Mouse (Mus musculus) forebrain, postnatal 0 days (tissue): ENCODE results near the gene Rassf3. TPM values are rescaled to one million over a fixed set of nuclear protein-coding genes. Genes with fewer than 3 reads are reported as not detected.

Experiments
- ATAC-seq: fragments of 200-750 bp; cut with Nextera tagmentation; 2 replicates; pipeline ENCODE4 v1.8.0; 2017; ENCODE audit warnings: mild to moderate bottlenecking, moderate library complexity
- DNase-seq: peaks from one replicate; pipeline ENCODE4 v3.0.0-alpha.2; 2015
- H3K27ac ChIP-seq: fragments of 300-500 bp; sonication (generic); 2 replicates; pipeline ENCODE4 v1.5.1; 2014; ENCODE audit warnings: low read depth, mild to moderate bottlenecking, antibody characterized with exemption, low read length, moderate library complexity, mixed read lengths
- H3K27me3 ChIP-seq: fragments of 300-500 bp; sonication (generic); 2 replicates; pipeline ENCODE4 v1.6.1; 2014; ENCODE audit warnings: mild to moderate bottlenecking, low read length, mixed read lengths; ENCODE audit not compliant: insufficient read depth
- H3K36me3 ChIP-seq: fragments of 300-500 bp; sonication (generic); 2 replicates; pipeline ENCODE4 v1.6.1; 2014; ENCODE audit warnings: mild to moderate bottlenecking, moderate library complexity; ENCODE audit not compliant: insufficient read depth
- H3K4me1 ChIP-seq: fragments of 300-500 bp; sonication (generic); 2 replicates; pipeline ENCODE4 v1.6.1; 2014; ENCODE audit warnings: antibody characterized with exemption; ENCODE audit not compliant: insufficient read depth
- H3K4me2 ChIP-seq: fragments of 300-500 bp; sonication (generic); 2 replicates; pipeline ENCODE4 v1.6.1; 2014; ENCODE audit warnings: low read depth, mild to moderate bottlenecking, moderate library complexity
- H3K4me3 ChIP-seq: fragments of 300-500 bp; sonication (generic); 2 replicates; pipeline ENCODE4 v1.5.1; 2014; ENCODE audit warnings: low read depth, low read length, mixed read lengths
- H3K9ac ChIP-seq: fragments of 300-500 bp; sonication (generic); 2 replicates; pipeline ENCODE4 v1.6.1; 2014; ENCODE audit warnings: mild to moderate bottlenecking
- H3K9me3 ChIP-seq: fragments of 300-500 bp; sonication (generic); 2 replicates; pipeline ENCODE4 v1.6.1; 2016; ENCODE audit warnings: low read length
- CTCF ChIP-seq: sonication (generic); IDR thresholded peaks from 2 replicates; pipeline ENCODE4 v1.5.1; 2016; ENCODE audit warnings: antibody characterized with exemption, control low read depth, low read depth
- WGBS: fragments of 180-500 bp; shearing (Covaris S2); extraction: QIAGEN DNeasy Blood & Tissue Kit; methylation state at CpG from one replicate; pipeline ENCODE4 v1.1.7; 2014; 5-methylcytosine and 5-hydroxymethylcytosine counted together
- polyA plus RNA-seq: library from polyadenylated mRNA; unstranded; fragments of >200 nt; fragmentation: Nextera tagmentation; extraction: Ambion mirVana; gene quantifications from 2 replicates; pipeline ENCODE4 v1.2.1, GENCODE M21; 2015
- total RNA-seq: library from RNA; depleted of rRNA; stranded (reverse); fragments of >200 nt; gene quantifications from 2 replicates; pipeline ENCODE4 v1.2.3, GENCODE M21; 2014

The Rassf3 gene
- total and polyA plus RNA-seq, 2 experiments from 2014 or later = 3.2 to 5.0 TPM

DNA sequence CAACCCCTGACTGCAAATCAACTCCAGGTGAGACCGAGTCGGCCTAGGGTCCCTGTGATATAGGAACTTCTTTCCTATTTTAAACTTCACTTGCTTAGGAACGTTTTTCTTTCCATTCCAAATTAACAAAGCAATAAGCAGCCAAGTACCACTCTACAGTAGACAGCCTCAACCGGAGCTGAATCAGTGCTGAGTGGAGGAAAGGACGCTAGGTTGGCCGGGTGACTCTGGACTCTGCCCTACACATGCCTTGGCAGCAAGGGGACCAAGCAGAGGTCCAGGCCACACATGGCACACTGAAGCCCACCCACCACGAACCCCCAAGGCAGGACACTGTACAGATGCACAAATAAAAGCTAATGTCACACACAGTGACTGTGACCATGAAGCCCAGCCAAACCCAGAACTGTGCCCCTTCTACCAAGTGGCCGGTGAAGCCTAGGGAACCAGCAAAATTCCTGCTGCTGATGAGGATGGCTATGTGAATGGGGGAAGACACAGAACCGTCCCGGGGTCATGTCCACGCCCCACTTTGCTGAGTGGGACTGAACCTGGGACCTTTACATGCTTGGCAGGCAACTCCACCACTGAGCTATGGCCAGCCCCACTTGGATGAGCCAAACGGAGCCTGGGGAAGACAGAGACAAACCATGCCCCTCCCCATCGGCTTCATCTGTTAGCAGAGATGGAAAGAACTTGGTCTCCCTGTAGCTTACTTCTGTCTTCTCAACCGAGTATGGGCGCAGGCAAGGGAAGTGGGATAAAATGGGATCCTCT lies 45.2 kb downstream of the Rassf3 start:
- Histone ChIP-seq H3K4me3 (no peak overlapping the region), H3K27me3 (no peaks in the 10 kb centered on the region), H3K4me2 (no peak overlapping the region), H3K9ac (no peak overlapping the region), H3K27ac (no peak overlapping the region), H3K9me3 (no peaks in the 10 kb centered on the region), H3K36me3 (no peaks in the 10 kb centered on the region), H3K4me1 (peaks cover 4% of the 10 kb centered on the region; the same call in 1 of the 2 replicates)
- TF ChIP-seq CTCF = no peak
- ATAC-seq = no peak
- 75% methylated on average over 15 of the region's 15 CpGs for WGBS
- no peak for DNase-seq

DNA sequence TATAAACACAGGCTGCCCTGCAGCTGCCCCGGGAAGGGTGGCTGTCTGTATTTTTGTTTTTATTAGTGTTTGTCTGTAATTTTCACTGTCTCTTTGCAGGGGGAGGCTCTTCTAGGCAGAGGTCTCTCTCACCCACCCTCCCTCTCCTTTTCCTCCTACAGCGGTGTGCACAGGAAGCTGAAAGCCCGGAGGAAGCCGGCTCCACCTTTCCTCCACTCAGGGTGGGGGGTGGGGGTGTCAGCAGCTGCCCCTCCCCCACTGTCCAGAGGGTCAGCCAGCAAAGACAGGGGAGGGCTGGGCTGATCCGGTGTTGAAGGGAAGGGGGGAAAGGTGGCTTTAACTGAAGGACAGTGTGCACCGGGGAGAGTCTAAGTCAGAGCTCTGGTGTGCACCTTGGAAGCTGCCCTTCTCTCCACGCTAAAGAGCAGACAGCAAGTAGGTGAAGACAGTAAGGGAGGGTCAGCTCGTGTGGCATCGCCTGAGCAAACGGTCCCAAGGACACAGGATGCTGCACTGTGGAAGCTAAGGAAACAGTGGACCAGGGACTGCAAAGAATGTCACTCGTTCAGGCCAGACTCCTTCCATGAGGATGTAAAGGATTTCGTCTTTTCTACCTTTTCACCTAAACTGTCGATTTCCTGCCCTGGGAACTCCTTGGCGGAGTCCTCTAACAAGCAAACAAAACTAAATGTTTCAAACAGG lies 46.0 kb downstream of the Rassf3 start:
- no peaks in the 10 kb centered on the region for H3K36me3 ChIP-seq
- no peak overlapping the region for H3K4me2 ChIP-seq
- H3K27me3 ChIP-seq = no peaks in the 10 kb centered on the region
- H3K27ac ChIP-seq = no peak overlapping the region
- DNase-seq (no peak), ATAC-seq (no peak)
- 33% methylated on average over 14 of the region's 14 CpGs for WGBS
- TF ChIP-seq CTCF = no peak
- H3K9ac ChIP-seq = no peak overlapping the region
- no peak overlapping the region for H3K4me3 ChIP-seq
- H3K9me3 ChIP-seq = no peaks in the 10 kb centered on the region
- peaks cover 4% of the 10 kb centered on the region; the same call in 1 of the 2 replicates for H3K4me1 ChIP-seq

DNA sequence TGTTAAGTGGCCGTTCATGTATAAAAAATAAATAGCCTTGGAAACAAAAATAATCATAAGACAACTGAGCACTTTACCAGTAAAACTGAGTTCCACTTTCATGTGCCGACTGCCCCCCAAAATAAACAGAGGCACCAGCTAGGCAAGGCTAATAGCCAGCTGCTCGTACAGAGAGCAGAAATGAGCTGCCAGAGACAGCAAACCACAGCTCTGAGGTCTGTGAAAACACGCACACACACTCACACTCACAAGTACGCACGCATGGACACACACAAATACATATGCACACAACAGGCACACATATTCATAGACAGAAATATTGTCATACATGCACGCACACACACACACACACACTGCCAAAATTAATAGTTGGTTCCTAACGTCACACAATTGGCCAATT lies 46.6 kb downstream of the Rassf3 start:
- no peak for DNase-seq
- Histone ChIP-seq H3K4me2 (no peak overlapping the region), H3K27ac (no peak overlapping the region), H3K4me1 (peaks cover 4% of the 10 kb centered on the region; the same call in 1 of the 2 replicates), H3K9me3 (no peaks in the 10 kb centered on the region), H3K4me3 (no peak overlapping the region), H3K9ac (no peak overlapping the region), H3K27me3 (no peaks in the 10 kb centered on the region), H3K36me3 (no peaks in the 10 kb centered on the region)
- no peak for ATAC-seq
- 38% methylated on average over 8 of the region's 8 CpGs for WGBS
- TF ChIP-seq CTCF = no peak

DNA sequence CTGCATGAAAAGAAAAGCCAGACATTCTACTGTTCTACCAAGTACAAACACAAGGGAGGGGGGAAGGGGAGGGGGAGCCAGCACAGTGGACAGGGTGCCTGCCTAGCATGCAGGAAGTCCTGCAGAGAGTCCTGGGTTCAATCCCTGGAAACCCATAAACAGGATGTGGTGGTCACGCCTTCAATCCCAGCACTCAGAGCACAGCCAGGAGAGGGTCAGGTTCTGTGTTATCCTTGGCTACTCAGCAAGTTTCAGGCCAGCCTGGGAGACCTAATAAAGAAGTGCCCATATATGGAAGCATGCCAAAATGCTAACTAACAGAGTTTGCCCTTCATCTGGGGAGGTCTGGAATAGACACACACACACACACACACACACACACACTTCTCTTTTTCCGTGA lies 47.1 kb downstream of the Rassf3 start:
- no peak overlapping the region for H3K27ac ChIP-seq
- H3K4me3 ChIP-seq = no peak overlapping the region
- DNase-seq (no peak), ATAC-seq (0 out of 2 replicates have a peak, but pooled peaks have one; percentile 37)
- 31% methylated on average over 2 of the region's 2 CpGs for WGBS
- H3K9me3 ChIP-seq = no peaks in the 10 kb centered on the region
- no peaks in the 10 kb centered on the region for H3K36me3 ChIP-seq
- no peaks in the 10 kb centered on the region for H3K27me3 ChIP-seq
- peaks cover 7% of the 10 kb centered on the region; the same call in 1 of the 2 replicates for H3K4me1 ChIP-seq
- no peak overlapping the region for H3K9ac ChIP-seq
- TF ChIP-seq CTCF = no peak
- H3K4me2 ChIP-seq = no peak overlapping the region

DNA sequence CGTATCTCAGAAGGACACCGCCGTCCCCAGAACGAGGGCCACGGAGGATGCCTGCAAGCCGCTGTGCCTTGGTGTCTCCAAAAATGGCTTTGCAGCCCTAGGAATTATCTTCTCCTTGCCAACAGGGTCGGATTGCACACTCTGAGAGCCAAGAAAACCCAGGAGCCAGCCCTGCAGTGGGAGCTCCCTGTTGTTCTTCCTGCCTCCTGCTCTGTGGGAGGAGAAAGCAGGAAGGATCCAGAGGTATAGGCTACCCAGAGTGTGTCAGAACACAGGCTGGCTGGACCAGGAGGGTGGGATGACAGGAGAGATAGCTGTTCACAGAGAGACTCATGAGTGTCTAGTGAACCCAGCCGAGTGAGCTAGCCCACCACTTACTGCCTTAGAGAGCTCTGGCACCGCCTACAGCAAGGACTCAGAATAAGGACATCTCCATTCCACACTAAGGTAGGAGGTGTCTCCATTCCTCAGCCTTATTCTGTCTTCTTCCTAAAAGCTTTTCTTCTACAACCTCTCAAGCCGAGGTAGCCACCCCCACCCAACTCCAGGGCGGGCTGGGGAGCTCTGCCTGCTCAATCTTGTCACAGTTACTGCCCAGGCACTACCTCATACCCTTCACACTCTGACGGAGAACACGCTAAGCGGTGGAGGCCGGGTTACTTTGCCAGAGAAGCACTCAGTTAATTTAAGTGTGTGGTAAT lies 48.0 kb downstream of the Rassf3 start:
- Histone ChIP-seq H3K4me3 (no peak overlapping the region), H3K27ac (no peak overlapping the region), H3K27me3 (no peaks in the 10 kb centered on the region), H3K36me3 (no peaks in the 10 kb centered on the region), H3K9me3 (no peaks in the 10 kb centered on the region), H3K4me1 (peaks cover 14% of the 10 kb centered on the region; the same call in 1 of the 2 replicates), H3K9ac (no peak overlapping the region), H3K4me2 (no peak overlapping the region)
- WGBS = 84% methylated on average over 15 of the region's 15 CpGs
- ATAC-seq = no peak
- DNase-seq = no peak
- no peak for TF ChIP-seq CTCF

DNA sequence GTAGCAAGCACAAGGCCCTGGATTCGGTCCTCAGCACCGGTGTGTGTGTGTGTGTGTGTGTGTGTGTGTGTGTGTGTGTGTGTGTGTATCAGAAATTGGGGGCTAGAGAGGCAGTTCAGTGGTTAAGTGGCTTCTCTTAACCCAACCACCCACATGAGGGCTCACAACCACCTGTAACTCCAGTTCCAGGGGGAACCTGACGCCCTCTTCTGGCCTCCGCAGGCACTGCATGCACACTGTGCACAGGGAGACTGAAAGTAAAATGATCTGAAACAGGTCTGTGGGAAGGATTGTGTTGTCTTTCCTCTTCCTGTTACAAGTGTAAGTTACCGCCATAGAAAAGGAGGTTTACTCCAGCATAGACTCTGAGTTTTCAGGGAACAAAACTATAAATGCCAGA lies 49.0 kb downstream of the Rassf3 start:
- whole genome bisulfite sequencing = 60% methylated on average over 5 of the region's 5 CpGs
- no peaks in the 10 kb centered on the region for H3K27me3 ChIP-seq
- no peak overlapping the region for H3K4me3 ChIP-seq
- DNase-seq (no peak), ATAC-seq (no peak)
- H3K9me3 ChIP-seq = no peaks in the 10 kb centered on the region
- H3K9ac ChIP-seq = no peak overlapping the region
- no peak overlapping the region for H3K4me2 ChIP-seq
- peaks cover 14% of the 10 kb centered on the region; the same call in 1 of the 2 replicates for H3K4me1 ChIP-seq
- H3K27ac ChIP-seq = no peak overlapping the region
- TF ChIP-seq CTCF = peak; percentile 52
- H3K36me3 ChIP-seq = no peaks in the 10 kb centered on the region
